Mouse (Mus musculus) testis, adult 2 months (tissue): Measurements from ENCODE around the gene Tbl1x.

Source experiments
- CTCF ChIP-seq: fragments of 200-500 bp; IDR thresholded peaks from 2 replicates; pipeline ENCODE4 v1.5.1; 2012; ENCODE audit warnings: low read depth, mild to moderate bottlenecking, inconsistent platforms, low read length, moderate library complexity; ENCODE audit not compliant: control insufficient read depth, insufficient read depth, insufficient replicate concordance
- POLR2A ChIP-seq: fragments of 200-500 bp; IDR thresholded peaks from 2 replicates; pipeline ENCODE4 v1.6.1; 2012; ENCODE audit warnings: low read depth, mild to moderate bottlenecking, inconsistent platforms, low read length, moderate library complexity; ENCODE audit not compliant: control insufficient read depth

DNA sequence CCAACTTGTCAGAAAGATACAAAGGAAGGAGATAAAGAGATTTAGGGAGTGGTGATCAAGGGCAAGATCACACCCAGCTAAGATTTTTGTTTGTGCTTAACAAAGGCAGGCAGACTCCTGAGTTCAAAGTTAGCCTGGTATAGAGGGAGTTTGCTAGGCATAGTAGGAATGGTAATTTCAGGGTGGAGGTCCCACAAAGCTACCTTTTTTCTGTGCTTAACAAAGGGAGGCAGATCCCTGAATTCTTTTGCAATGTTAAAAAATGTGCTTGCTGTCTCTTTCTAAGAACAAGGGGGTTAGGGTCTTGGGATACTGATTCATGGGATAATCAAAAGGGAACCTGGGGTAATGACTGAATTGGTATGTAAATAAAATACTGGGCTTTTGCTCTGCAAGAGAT is 156.6 kb downstream of the Tbl1x start:
- TF ChIP-seq POLR2A (no peak), CTCF (no peak)
